Mouse (Mus musculus): ENCODE measurements around the gene Cybb.
"Not testable (repeated sequence)": the region's sequence is repeated elsewhere in the genome, so short reads cannot be mapped to it uniquely, and the experiment has no call there.

The Cybb gene

GRCm38 (mm10) chrX:9487671-9488070 is at the start of gene Cybb:
Gene Cybb, minus strand, starts transcription at chrX:9487771.
- no peak for DNase-seq (ENCODE audit: low read depth, low spot score)

- no peak for DNase-seq (ENCODE audit: low read depth, low spot score)
These were observed 49.3 kb upstream of the Cybb start for GRCm38 (mm10) chrX:9536881-9537280.

DNA sequence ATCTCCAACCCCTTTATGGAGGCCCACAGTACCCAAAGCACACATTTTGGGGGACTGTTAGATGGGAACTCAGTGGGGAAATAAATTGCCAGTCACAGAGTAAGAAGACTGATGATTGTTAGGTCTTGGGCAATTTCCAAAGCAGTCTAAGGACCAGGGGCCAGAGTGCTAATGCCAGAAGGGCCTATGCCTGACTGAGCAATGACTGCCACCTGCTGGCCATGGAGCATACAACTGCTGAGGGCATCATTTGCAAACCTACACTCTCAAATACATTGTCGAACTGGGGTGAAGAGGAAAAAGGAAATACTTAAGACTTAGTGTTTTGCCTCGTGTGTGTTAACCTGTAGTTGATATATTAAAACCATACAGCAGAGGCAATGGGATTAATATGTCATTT is 32.4 kb upstream of the Cybb start:
- not testable (repeated sequence) for DNase-seq (ENCODE audit: low read depth, low spot score)

GRCm38 (mm10) chrX:9517531-9517930 is 30.0 kb upstream of the Cybb start:
- not testable (repeated sequence) for DNase-seq (ENCODE audit: low read depth, low spot score)

DNA sequence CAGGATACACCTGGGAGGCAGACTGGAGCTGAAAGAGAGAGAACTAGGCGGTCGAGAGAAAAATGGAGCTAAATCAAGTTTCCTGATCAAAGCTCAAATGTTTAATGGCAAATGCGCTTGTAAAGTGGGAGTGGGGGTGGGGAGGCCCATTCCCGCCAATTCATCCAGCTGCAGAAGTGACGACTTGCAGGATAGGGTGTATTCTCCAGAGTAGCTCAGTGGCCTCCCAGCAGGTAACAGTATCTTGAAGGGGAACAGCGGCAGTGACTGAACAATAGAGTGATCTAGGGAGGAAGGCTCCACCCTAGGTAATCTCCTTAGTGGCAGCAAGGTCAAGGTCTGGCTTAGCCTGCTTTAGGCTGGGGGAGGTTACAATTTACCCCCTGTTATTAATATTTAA is 12.5 kb downstream of the Cybb start:
- not testable (repeated sequence) for DNase-seq (ENCODE audit: low read depth, low spot score)

GRCm38 (mm10) chrX:9474440-9474839 is 13.1 kb downstream of the Cybb start:
- no peak for DNase-seq (ENCODE audit: low read depth, low spot score)

DNA sequence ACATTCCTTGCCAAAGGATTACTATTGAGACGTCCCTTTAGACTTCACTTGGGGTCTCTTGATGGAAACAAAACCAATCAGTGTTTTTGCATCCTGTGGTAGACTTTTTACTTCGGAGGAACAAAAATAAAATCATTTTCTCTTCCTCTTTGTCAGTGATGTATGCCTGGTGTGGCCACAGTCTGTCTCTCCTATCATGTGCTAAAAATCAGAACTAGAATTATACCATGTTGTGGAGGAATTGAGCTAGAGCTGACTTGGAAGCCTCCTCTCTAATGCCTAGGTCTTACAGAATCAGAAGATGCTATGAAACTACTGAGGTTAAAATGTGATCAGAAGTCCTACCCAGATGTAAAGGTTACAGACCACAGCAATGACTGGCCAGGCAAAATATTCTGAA is 13.8 kb downstream of the Cybb start:
- no peak for DNase-seq (ENCODE audit: low read depth, low spot score)

- DNase-seq (ENCODE audit: low read depth, low spot score), result no peak
These were observed 16.7 kb downstream of the Cybb start for GRCm38 (mm10) chrX:9470811-9471388.

GRCm38 (mm10) chrX:9469100-9469499 is 18.5 kb downstream of the Cybb start:
- no peak for DNase-seq (ENCODE audit: low read depth, low spot score)

DNA sequence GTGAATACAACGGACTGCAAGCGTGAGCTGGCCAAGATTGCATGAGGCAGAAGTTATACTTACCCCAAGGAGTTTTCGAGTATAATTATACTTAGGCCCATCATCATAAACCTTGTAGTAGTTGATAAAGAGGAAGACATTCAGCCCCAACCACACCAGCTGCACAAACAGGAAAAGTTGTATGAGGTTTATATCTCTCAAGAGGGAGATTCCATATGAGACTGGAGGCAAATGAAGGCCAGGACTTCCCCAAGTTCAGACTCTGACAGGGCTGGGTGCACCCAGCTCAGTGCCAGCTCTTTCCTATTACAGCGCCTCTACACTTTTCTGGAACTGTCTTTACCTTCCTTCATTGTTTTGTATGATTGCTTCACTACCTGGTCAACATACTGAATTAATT is 20.6 kb downstream of the Cybb start:
- DNase-seq (ENCODE audit: low read depth, low spot score), result no peak

DNA sequence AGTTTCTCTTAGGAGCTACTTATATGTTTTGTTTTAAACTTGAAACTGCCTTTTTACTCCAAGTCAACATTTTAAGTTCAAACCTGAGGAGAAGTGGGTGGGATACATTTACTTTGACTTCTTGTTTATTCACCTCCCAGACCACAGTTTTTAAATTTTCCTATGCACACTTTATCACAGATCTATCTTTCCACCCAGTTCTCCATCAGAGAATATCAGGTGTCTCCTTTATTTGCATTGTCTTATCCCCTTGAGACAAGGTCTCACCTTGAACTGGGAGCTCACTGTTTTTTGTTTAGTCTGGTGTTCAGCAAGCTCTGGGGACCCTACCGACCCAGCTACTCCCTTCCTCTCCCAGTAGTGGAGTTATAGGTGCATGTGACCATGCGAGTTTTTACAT is 21.7 kb downstream of the Cybb start:
- no peak for DNase-seq (ENCODE audit: low read depth, low spot score)

- DNase-seq (ENCODE audit: low read depth, low spot score), result no peak
These were observed 24.9 kb downstream of the Cybb start for GRCm38 (mm10) chrX:9462671-9463070.

DNA sequence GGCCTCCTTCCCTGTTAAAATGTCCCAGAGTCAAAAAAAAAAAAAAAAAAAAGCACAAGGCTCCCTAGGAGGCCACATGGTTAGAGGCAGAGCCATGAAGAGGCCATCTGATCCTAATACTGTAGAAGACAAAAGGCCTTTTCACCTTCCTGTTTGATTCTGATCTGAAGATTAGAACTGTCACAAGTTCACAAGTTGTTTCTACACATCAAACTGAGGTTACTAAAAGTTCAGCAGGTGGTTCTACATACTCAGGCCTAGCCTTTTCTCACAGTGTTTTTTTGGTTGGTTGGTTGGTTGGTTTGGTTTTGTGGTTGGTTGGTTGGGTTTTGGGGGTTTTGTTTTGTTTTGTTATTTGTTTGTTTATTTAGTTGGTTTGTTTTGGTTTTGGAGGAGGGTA is 26.2 kb downstream of the Cybb start:
- DNase-seq (ENCODE audit: low read depth, low spot score), result no peak

GRCm38 (mm10) chrX:9460387-9460930 is 27.1 kb downstream of the Cybb start:
- no peak for DNase-seq (ENCODE audit: low read depth, low spot score)

DNA sequence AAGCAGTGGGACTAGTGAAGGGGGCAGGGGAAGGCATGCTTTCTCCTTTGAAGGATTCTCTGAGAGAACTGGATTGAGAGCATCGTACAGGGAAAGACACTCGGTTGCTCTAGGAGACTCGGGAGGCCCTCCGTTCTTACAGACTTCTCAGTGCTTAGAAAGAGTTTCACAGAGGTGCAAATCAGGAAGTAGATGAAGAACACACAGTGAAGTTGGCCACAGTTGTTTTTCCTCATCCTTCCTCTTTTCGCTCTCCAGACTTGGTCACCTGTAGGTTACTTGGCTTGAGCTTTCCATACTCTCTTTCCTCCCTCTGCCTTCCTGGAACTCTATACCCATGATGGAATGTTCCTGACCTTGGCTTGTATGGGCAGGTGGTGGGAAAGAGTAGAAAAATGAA is 35.2 kb downstream of the Cybb start:
- DNase-seq (ENCODE audit: low read depth, low spot score), result no peak

DNA sequence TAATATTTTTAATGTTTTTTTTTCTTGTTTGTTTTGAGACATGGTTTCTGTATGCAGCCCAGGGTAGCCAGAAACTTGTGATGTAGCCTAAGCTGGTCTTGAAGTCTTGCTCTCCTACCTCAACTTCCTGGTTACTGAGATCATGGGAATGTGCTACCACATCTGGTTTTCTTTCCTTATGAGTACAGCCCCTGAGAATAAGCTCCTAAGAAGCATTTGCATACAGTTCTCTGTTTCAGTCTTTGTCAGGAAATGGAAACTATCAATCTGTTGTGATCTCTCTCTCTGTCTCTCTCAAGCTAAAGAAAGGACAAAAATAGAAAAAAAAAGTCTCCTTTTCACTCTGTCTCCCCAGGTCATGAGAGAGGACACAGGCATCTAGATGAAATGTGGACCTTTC is 40.3 kb downstream of the Cybb start:
- no peak for DNase-seq (ENCODE audit: low read depth, low spot score)

- no peak for DNase-seq (ENCODE audit: low read depth, low spot score)
These were observed 46.5 kb downstream of the Cybb start for GRCm38 (mm10) chrX:9441102-9441501.

DNA sequence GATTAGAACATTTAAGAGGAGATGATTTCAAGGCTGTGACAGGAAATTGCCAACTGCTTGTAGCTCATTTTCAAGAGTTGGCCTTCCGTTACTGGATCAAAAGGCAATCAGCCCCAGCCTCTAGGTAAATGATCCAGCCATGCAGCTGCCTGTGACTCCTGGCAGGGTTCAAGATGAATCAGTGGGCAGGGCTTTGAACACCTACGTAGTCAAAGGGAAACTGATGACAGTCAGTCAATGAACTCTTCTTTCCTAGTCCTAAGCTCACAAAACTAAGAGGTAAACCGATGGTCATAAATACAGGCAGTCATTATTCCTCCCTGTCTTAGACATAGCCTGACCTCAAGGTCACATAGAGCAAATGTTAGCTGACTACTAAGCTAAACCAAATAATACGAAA is 47.0 kb downstream of the Cybb start:
- no peak for DNase-seq (ENCODE audit: low read depth, low spot score)

GRCm38 (mm10) chrX:9439257-9439656 is 48.3 kb downstream of the Cybb start:
- DNase-seq (ENCODE audit: low read depth, low spot score), result no peak

DNA sequence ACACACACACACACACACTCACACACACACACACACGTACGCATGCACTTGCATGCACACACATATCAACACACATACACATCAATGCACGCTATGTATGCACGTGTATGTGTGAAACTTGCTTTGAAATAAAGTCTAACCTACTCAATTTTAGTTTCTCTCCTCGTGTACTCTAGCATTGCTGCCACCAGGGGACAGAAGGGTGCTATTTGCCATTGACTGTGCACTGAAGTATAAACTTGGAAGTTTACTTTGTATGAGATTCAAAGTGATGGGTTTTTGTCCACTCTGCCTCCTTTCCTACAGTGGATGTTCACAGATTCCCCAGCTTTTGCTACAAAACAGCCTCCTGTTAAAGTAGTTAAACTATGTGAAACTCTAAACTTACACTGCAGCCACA is 73.7 kb downstream of the Cybb start:
- no peak for DNase-seq (ENCODE audit: low read depth, low spot score)
